Mouse (Mus musculus): ENCODE results near the gene Rpl23a.

Gene Rpl23a

GRCm38 (mm10) chr11:78166161-78166560 is 17.2 kb downstream of the Rpl23a start:
- no peak for DNase-seq

- peak; percentile 79 for DNase-seq
Observed at GRCm38 (mm10) chr11:78165761-78166109, 17.6 kb downstream of the Rpl23a start.

GRCm38 (mm10) chr11:78164924-78165760 is 18.2 kb downstream of the Rpl23a start, which contains the start of gene Traf4:
Gene Traf4, minus strand, starts transcription at chr11:78165589.
- DNase-seq: peak; percentile 90

- no peak for DNase-seq
Observed at GRCm38 (mm10) chr11:78164604-78164923, 18.8 kb downstream of the Rpl23a start.

DNA sequence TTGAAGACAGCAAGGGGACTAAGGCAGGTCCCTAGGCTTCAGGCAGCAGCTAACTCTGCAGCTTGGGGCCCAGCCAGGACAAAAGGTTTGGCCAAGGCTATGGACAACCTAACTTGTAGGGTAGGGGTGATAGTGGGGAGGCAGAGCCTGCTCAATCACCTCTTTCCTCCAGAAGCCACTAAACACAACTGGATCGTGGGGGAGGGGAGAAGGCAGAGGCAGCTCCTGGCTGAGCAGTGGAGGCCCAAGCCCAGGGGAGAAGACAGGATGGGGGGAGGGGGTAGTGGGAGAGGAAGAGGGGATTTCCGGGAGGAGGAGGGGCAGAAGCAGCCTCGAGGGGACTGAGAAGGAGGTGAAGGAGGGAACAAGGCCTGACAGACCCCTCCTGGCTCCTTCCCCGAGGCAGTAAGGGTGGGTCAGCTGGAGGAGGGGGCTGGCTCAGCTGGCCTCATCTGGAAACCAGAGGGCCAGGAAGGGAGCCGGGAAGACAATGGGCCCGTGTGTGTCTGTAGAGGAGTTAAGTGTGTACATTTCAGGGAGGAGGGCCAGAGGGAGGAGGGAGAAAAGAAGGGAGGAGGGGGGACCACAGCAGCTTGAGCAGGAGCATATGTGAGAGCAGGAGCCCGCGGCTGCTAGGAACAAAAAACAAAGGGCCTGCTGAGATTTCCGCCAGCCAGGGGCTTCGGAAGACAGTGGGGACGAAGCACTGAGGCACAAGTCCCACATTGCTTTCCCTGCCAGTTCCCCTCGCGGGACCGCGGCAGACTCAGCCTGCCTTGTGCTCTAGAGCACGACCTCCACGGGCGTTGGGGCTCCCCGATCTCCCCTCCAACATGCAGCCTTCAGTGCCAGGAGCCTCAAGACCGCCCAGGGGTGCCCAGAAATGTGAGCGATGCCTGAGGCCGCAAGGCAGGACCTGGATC is 19.4 kb downstream of the Rpl23a start:
- peak; percentile 50 for DNase-seq

GRCm38 (mm10) chr11:78163045-78163444 is 20.3 kb downstream of the Rpl23a start:
- no peak for DNase-seq

DNA sequence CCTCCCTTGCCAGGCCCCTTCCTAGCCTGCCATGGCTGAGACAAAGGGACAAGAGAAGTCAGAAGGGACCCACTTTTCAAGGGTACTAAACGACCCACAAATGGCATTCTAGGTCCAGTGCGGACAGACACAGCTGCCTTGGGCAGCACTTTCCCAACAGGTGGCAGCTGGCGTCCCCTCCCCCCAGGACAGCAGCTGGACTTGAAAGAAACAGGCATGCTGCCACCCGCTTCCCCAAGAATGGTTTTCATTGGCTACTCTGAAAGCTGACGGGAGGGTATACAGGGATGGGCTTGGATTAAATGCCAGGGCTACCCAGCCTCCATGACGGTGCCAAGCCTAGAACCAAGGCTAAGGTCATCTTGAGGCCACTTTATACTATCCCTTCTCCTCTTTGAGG is 20.9 kb downstream of the Rpl23a start:
- DNase-seq: peak; percentile 37

DNA sequence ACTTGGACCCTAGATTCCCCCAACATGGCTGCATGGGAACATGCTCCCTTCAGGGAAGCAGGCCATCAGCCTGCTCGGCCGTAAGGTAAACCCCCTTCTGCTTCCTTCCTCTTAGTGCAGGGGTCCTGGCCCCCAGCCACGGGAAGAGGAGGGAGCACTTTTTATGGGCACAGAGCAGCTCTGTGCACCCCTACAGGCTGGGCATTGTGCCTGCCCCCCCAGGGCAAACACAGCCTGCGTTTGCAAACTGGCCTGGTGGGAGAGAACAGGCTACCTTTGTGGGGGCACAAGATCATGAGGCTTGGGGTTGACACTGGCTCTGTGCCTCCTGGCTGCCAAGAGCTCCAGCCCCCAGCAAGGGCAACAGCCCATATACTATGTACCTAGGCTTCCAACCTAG is 21.4 kb downstream of the Rpl23a start:
- no peak for DNase-seq

DNA sequence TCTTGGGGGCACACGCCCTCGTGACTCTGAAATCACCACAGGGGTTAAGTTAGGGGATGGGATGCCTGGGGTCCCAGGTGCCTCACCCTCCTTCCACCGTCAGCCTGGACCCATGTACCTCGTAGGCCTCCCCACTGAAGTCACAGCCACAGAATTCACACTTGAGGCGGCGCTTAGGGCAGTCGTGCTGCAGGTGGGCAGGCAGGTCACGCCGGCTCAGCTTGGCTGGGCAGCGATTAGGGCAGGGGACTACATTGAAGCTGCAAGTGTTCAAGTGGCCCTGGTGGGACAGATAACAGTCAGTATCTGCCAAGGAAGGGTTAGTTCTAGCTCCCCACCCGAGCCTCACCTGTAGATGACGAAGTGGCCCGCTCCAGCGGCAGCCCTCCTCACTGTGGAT is 22.2 kb downstream of the Rpl23a start:
- no peak for DNase-seq

GRCm38 (mm10) chr11:78160675-78161074 is 22.7 kb downstream of the Rpl23a start:
- DNase-seq: no peak

DNA sequence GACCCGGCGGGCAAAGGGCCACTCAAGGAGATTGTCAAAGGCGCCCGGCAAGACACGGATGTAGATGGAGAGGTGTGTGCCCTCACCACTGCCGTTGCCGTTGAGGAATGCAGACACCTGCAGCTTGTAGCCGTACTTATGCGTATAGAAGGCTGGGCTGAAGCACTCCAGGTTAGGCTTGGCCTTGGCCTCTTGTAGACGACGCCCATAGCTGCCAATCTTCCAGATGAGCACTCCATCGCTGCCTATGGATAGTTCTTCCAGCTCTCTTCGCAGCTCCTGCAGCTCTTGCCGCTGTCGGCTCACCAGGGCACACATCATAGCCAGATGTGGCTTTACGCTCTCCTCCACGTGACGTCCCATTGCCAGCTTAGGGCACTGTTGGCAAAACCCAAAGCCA is 23.2 kb downstream of the Rpl23a start:
- no peak for DNase-seq

DNA sequence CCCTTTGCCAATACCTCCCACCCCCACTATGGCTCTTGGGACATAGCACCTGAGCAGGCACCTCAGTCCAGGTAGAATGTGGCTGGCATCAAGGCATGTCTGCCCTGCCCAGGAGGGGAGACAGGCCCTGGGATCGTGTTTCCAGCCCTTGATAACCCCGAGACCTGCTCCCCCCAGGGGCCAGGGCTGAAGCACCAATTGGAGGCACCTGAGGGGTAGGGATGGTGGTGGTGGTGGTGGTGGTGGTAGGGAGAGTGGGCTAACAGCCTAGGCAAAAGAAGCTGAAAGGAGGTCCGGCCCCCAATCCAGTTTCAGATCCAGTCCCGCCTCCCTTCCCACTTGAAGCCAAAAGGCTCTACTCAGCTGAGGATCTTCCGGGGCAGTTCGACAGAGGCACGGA is 23.8 kb downstream of the Rpl23a start:
- no peak for DNase-seq

DNA sequence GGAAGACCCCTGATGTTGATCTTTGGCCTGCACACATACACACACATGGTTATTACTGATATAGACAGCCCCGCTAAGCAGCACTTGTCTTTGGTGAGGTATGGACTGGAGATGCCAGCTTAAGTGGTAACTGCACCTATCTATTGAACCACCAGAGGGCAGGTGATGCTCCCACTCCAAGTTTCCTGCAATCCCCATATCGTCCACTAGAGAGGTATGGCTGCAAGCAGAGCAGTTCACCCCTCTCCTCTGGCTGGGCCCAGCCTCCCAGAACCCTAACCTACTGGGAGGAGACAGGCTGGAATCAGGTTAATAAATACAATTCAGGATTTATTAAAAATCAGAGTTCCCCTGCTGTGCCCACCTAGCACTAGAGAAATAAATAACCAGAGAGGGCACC is 24.3 kb downstream of the Rpl23a start:
- peak; percentile 95 for DNase-seq

GRCm38 (mm10) chr11:78156156-78156699 is 27.2 kb downstream of the Rpl23a start:
- no peak for DNase-seq

DNA sequence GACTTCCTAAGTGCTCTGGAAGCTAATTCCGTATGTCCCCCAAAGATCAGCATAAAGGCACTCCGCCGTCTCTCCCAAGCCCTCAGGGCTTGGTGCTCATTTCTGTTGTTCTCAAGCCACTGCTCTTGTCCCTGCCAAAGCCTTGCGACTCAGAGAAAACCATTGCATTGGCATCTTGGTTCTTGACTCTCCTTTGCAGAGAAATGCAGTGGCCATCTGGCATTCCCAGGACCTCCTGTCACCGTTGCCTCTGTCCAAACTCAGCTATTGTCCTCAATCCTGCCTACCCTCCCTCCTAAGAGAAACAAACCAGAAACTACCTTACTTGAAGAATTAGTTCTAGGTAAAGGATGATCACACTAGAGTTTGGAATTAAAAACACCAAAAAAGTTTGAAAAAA is 27.7 kb downstream of the Rpl23a start:
- no peak for DNase-seq

GRCm38 (mm10) chr11:78153778-78154177 is 29.6 kb downstream of the Rpl23a start:
- DNase-seq: no peak

- DNase-seq: peak; percentile 84
Observed at GRCm38 (mm10) chr11:78152299-78153231, 30.8 kb downstream of the Rpl23a start.

- DNase-seq: peak; percentile 31
Observed at GRCm38 (mm10) chr11:78151161-78151560, 32.2 kb downstream of the Rpl23a start.

GRCm38 (mm10) chr11:78146707-78147543 is 36.5 kb downstream of the Rpl23a start:
- DNase-seq: peak; percentile 52

GRCm38 (mm10) chr11:78146168-78146567 is 37.2 kb downstream of the Rpl23a start:
- DNase-seq: no peak

DNA sequence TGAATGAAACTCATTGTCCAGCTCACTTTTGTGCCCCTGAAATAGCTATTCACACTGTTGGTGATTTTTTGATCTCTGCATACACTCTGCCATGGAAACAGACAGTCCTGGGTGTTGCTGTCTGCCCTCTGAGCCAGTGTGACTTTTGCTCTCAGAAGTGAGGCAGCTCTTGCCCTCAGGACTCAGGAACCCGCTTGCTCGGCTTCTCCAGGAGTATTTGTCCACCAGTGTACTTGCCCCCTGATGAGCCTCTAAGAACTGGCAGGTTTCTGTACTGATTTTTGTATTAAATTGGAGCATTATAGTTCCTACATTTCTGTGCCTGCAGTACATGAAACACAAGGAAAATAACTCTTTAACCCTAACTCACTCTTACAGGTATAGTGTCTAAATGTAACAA is 39.9 kb downstream of the Rpl23a start:
- DNase-seq: no peak

DNA sequence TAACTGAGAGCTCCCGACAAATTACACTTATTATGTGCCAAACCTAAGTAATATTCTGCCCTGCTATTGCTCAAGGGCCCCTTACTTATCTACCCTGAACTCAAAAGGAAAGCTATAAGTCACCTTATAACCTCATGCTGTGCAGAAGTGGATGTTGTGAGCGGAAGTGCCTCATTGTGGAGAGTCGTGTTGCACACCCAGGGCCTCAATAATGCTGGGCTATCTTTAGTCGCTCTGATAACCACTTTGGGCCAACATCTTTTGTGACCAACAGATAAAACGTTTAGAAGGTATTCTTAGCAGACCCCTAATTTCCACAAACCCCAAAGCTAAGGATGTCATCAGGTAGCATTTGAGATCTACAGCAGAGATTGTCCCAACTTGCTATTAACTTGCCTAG is 42.7 kb downstream of the Rpl23a start:
- DNase-seq: no peak

Measured in lung, postnatal 36 days (tissue).